Mouse (Mus musculus): ENCODE measurements at regions not wholly inside any gene's neighbourhood (a gene's known extent, or its start where the extent isn't known, plus 50 kb on each side); places are given as distances from the start of the nearest gene placed in this dataset.

- ATAC-seq (ENCODE audit: extremely low read depth, insufficient number of reproducible peaks, low FRiP score, poor library complexity, severe bottlenecking): no peak
Observed at GRCm38 (mm10) chr4:135029723-135030122, 90.7 kb upstream of the Runx3 start.

GRCm38 (mm10) chr4:135032461-135032860 is 88.0 kb upstream of the Runx3 start:
- ATAC-seq (ENCODE audit: extremely low read depth, insufficient number of reproducible peaks, low FRiP score, poor library complexity, severe bottlenecking): no peak

DNA sequence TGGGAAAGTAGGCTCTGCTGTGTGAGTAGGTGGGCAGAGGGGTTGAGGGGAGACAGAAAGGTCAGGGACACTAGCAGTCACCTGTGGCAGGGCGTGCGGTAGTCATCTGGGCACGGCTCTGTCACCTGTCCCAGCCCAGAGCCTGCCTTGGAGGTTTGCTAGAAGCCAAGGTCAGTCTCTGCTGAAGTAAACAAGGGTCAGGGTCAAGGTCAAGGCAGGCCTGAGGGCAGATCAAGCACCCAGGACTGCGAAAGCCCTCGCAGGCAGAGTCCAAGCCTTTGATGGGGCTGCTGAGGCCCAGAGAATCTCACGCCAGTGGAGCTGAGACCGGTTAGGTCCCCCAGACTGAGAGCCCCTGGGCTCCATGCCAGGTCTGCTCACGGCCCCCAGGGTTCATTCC is 87.2 kb upstream of the Runx3 start:
- no peak for ATAC-seq (ENCODE audit: extremely low read depth, insufficient number of reproducible peaks, low FRiP score, poor library complexity, severe bottlenecking)

DNA sequence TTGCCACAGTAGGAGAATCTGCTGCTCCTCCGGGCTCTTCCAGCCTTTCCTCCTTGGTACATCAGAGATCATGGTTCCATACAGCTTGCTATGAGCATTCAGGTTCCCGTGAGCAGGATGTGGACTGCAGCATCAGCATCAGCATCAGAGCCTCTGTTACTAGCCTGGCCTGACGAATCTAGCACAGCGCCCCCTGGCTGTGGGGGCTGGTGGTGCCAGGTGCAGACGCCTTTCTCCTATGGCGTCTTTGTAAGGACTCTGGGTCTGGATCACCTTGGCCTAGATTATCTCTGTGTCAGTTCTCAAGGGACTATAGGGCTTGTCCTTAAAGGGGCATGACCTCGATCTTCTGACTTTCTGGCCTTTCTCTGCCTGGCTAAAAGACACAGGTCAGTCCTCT is 86.0 kb upstream of the Runx3 start:
- ATAC-seq (ENCODE audit: extremely low read depth, insufficient number of reproducible peaks, low FRiP score, poor library complexity, severe bottlenecking): no peak

GRCm38 (mm10) chr4:135036764-135037163 is 83.7 kb upstream of the Runx3 start:
- ATAC-seq (ENCODE audit: extremely low read depth, insufficient number of reproducible peaks, low FRiP score, poor library complexity, severe bottlenecking): no peak

GRCm38 (mm10) chr4:135039234-135039633 is 81.2 kb upstream of the Runx3 start:
- no peak for ATAC-seq (ENCODE audit: extremely low read depth, insufficient number of reproducible peaks, low FRiP score, poor library complexity, severe bottlenecking)

DNA sequence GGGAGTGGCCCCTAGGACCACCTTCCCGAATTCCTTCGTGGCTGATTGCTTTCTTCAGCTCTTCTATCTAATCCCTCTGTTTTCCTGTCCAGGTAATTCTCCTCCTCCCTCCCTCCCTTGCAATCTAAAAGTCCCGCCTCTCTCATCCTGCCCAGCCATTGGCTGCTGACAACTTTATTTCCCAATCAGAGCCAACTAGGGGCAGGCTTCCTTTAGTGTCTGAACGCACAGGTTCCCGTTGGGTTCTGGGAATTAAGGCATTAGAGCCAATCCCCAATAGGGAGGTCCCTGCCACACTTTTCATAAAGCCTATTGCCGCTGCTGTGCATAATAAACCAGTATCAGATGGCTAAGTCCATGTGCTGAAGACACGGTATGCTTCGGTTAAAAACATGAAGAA is 78.5 kb upstream of the Runx3 start:
- ATAC-seq (ENCODE audit: extremely low read depth, insufficient number of reproducible peaks, low FRiP score, poor library complexity, severe bottlenecking): no peak

- no peak for ATAC-seq (ENCODE audit: extremely low read depth, insufficient number of reproducible peaks, low FRiP score, poor library complexity, severe bottlenecking)
Observed at GRCm38 (mm10) chr4:135042501-135042900, 78.0 kb upstream of the Runx3 start.

DNA sequence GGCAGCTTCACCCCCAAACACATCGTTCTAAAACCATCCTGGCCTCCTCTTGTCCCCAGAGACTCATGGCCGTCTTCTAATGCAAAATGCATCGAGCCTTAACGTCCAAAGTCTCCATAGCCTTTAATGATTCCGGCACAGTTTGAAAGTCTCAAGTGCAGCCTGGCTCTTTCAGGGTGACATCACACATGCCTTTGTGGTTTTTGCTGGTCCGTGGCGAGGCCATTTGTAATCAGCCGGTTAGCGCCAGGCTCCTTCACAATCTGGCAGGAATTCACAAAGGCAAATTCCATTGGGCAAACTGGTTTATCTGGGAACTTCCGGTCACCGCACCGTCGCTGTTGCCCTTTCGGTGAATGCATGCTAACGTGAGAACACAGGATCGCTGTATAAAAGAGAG is 75.4 kb upstream of the Runx3 start:
- ATAC-seq (ENCODE audit: extremely low read depth, insufficient number of reproducible peaks, low FRiP score, poor library complexity, severe bottlenecking): no peak

- no peak for ATAC-seq (ENCODE audit: extremely low read depth, insufficient number of reproducible peaks, low FRiP score, poor library complexity, severe bottlenecking)
Observed at GRCm38 (mm10) chr4:135046619-135047018, 73.8 kb upstream of the Runx3 start.

- no peak for ATAC-seq (ENCODE audit: extremely low read depth, insufficient number of reproducible peaks, low FRiP score, poor library complexity, severe bottlenecking)
Observed at GRCm38 (mm10) chr4:135047251-135047650, 73.2 kb upstream of the Runx3 start.

GRCm38 (mm10) chr4:135047771-135048170 is 72.7 kb upstream of the Runx3 start:
- no peak for ATAC-seq (ENCODE audit: extremely low read depth, insufficient number of reproducible peaks, low FRiP score, poor library complexity, severe bottlenecking)

DNA sequence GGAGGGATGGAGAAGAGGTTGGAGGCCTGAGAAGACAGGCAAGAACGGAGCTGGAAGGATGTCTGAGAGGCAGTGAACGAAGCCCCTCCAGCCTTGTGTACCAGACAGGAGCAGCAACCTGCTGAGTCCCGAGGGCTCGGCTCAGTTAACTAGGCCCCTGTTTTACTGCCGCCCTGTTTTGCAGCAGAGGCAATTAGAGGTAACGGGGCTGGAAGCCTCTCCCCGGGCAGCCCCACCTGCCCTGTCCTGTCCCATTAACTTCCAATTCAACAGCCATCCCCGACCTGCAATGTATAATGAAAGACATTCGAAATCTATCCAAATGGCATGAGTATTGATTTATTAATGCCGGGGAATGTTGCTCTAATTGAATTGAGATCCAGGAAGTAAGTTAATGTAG is 70.5 kb upstream of the Runx3 start:
- no peak for ATAC-seq (ENCODE audit: extremely low read depth, insufficient number of reproducible peaks, low FRiP score, poor library complexity, severe bottlenecking)

DNA sequence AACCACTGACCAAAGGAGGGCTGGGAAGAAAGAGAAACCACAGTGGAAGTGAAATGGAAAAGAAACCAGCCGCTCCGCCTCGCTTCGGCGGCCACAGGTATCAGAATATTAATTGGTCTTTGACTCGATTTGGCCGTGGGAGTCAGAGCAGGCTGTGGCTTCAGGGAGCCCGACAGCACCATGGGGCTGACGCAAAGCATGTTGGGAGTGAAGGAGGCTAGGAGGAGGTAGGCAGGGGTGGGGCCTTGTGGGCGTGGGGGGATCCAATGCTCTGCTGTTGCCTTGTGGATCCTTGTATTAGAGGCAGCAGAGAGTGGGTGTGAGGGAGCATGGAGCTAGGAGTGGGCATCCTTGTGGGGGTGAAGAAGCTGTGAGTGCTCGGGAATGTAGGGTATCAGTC is 69.0 kb upstream of the Runx3 start:
- no peak for ATAC-seq (ENCODE audit: extremely low read depth, insufficient number of reproducible peaks, low FRiP score, poor library complexity, severe bottlenecking)

GRCm38 (mm10) chr4:135053585-135053984 is 66.9 kb upstream of the Runx3 start:
- peak; percentile 30; the same call in 1 of the 2 replicates for ATAC-seq (ENCODE audit: extremely low read depth, insufficient number of reproducible peaks, low FRiP score, poor library complexity, severe bottlenecking)

- 0 out of 2 replicates have a peak, but pooled peaks have one; percentile 5 for ATAC-seq (ENCODE audit: extremely low read depth, insufficient number of reproducible peaks, low FRiP score, poor library complexity, severe bottlenecking)
Observed at GRCm38 (mm10) chr4:135054353-135054752, 66.1 kb upstream of the Runx3 start.

DNA sequence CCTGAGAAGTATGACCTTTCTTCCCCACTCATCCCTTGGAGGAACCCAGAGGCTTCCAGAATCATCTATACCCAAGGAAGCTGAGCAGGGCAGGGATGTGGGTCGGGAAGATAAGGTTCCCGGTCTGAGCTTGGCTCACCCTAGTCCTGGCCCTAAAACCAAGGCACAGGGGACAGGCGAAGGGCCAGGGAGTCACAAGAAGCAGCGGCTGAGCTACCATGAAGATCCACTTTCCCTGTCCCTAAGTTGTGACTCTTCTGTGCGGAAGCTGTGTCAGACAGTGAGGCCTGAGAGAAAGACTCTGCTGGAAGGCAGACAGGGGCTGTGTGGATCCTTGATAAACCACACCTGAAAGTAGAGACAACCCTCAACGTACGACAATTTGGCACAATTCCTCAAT is 64.1 kb upstream of the Runx3 start:
- no peak for ATAC-seq (ENCODE audit: extremely low read depth, insufficient number of reproducible peaks, low FRiP score, poor library complexity, severe bottlenecking)

- ATAC-seq (ENCODE audit: extremely low read depth, insufficient number of reproducible peaks, low FRiP score, poor library complexity, severe bottlenecking): no peak
Observed at GRCm38 (mm10) chr4:135057286-135057685, 63.2 kb upstream of the Runx3 start.

GRCm38 (mm10) chr4:135058895-135059294 is 61.6 kb upstream of the Runx3 start:
- ATAC-seq (ENCODE audit: extremely low read depth, insufficient number of reproducible peaks, low FRiP score, poor library complexity, severe bottlenecking): no peak

DNA sequence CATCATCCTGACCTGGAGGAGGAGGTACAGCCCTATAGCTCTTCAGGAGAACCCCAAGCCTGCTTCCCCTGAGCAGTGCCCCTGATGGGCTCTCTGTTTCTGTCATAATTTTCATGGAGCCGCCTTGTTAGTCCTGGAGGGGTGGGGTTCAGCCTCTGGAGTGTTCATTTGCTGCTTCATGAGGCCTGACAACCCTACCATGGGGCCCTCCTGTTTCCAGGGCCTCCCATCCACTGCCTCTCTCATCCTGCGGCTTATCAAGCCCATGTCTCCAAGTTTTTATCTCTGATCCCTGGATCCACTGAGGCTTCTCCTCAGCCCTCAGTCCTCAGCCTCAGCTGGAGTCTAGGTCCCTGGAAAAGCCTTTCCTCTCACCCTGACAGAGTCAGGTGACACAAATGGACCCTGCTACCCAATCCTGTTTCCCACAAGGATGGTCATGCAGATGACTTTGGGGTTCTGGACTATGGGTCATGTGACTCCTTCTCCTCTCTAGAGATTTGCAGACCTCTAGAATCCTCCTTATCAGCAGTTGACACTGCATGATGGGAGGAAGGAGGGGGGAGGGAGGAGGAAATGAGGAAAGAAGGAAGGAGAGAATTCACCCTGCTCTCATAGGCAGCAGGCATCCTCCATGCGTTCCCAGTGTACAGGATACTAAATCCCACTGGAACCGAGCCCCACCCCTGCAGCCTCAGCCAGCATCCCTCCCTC is 59.3 kb upstream of the Runx3 start:
- no peak for ATAC-seq (ENCODE audit: extremely low read depth, insufficient number of reproducible peaks, low FRiP score, poor library complexity, severe bottlenecking)

DNA sequence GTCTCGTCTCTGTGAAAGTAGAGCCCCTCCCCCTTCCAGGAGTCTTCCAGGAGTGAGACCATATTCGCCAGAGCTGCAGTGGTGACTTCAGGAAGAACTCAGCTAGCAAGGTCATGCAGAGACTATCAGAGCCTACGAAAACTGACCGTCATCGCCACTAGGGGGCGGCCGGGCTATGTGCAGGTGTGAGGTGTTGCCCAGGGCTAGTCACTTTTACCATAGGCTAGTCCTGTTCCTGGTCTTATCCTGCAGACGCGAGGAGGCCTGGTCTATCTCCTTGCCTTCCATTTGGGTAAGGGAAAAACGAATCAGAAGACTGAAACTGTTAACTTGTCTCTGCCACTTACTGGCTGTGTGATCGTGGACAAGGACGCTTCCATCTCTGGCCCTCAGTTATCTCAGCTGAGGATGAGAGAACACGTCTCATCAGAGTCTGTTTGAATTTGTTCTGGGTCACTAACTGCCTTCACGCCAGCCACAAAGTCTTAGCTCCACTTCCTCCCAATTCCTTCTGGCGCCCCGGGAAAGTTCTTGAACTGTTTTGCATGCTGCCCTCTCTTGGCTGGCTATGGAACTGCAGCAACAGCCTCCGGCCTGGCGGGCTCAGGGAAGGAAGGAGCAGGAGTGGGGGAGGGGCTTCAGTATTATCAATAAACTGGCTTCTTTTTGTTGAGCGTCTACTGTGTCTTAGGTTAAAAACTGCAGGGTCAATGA is 53.5 kb upstream of the Runx3 start:
- ATAC-seq (ENCODE audit: extremely low read depth, insufficient number of reproducible peaks, low FRiP score, poor library complexity, severe bottlenecking): peak; percentile 66
